Mouse (Mus musculus) erythroblast, embryonic 14.5 days (primary cell): ENCODE data around the gene Rin3. TPM values are rescaled to one million over a fixed set of nuclear protein-coding genes. Genes with fewer than 3 reads are reported as not detected.

Source experiments
- H3K27me3 ChIP-seq: 2 replicates; pipeline ENCODE4 v1.6.1; 2012; ENCODE audit warnings: inconsistent platforms; ENCODE audit not compliant: control insufficient read depth
- H3K36me3 ChIP-seq: 2 replicates; pipeline ENCODE4 v1.6.1; 2012; ENCODE audit warnings: mild to moderate bottlenecking, inconsistent platforms; ENCODE audit not compliant: control insufficient read depth
- H3K4me1 ChIP-seq: 2 replicates; pipeline ENCODE4 v1.6.1; 2012; ENCODE audit warnings: inconsistent platforms; ENCODE audit not compliant: control insufficient read depth
- H3K4me3 ChIP-seq: replicated peaks from 2 replicates; pipeline ENCODE3; 2012; ENCODE audit warnings: moderate library complexity, mild to moderate bottlenecking, inconsistent platforms
- H3K9me3 ChIP-seq: 2 replicates; pipeline ENCODE4 v1.6.1; 2012; ENCODE audit warnings: low read length, inconsistent platforms, mixed read lengths; ENCODE audit not compliant: control insufficient read depth
- GATA1 ChIP-seq: IDR thresholded peaks from 2 replicates; pipeline ENCODE4 v1.6.1; 2012; ENCODE audit warnings: low read length, inconsistent platforms, mixed read lengths
- TAL1 ChIP-seq: IDR thresholded peaks from 3 replicates; pipeline ENCODE4 v1.6.1; 2012; ENCODE audit warnings: low read length, inconsistent platforms, mixed read lengths
- polyA plus RNA-seq: library from polyadenylated mRNA; stranded (reverse); fragments of >175 nt; gene quantifications from 2 replicates; pipeline ENCODE4 v1.2.3, GENCODE M21; 2012

Gene Rin3
- polyA plus RNA-seq, 1 experiment = 0.44 TPM

- no peaks in the 10 kb centered on the region for H3K9me3 ChIP-seq
- no peaks in the 10 kb centered on the region for H3K27me3 ChIP-seq
- H3K36me3 ChIP-seq = peaks cover 32% of the 10 kb centered on the region
- H3K4me3 ChIP-seq = no peak overlapping the region
- peaks cover 73% of the 10 kb centered on the region for H3K4me1 ChIP-seq
- TF ChIP-seq GATA1 (no peak), TAL1 (no peak)
These were observed 140.8 kb downstream of the Rin3 start for GRCm38 (mm10) chr12:102423625-102424024.

GRCm38 (mm10) chr12:102424456-102424855 lies 141.6 kb downstream of the Rin3 start:
- H3K4me3 ChIP-seq = no peak overlapping the region
- no peaks in the 10 kb centered on the region for H3K27me3 ChIP-seq
- TF ChIP-seq GATA1 (no peak), TAL1 (no peak)
- H3K4me1 ChIP-seq = peaks cover 69% of the 10 kb centered on the region
- peaks cover 32% of the 10 kb centered on the region for H3K36me3 ChIP-seq
- no peaks in the 10 kb centered on the region for H3K9me3 ChIP-seq

- peaks cover 32% of the 10 kb centered on the region for H3K36me3 ChIP-seq
- H3K9me3 ChIP-seq = no peaks in the 10 kb centered on the region
- no peak overlapping the region for H3K4me3 ChIP-seq
- peaks cover 68% of the 10 kb centered on the region for H3K4me1 ChIP-seq
- TF ChIP-seq GATA1 (no peak), TAL1 (no peak)
- H3K27me3 ChIP-seq = no peaks in the 10 kb centered on the region
These were observed 142.3 kb downstream of the Rin3 start for GRCm38 (mm10) chr12:102425048-102425578.

- Histone ChIP-seq H3K4me3 (peak overlapping the region; percentile 48), H3K9me3 (no peaks in the 10 kb centered on the region), H3K27me3 (no peaks in the 10 kb centered on the region), H3K4me1 (peaks cover 67% of the 10 kb centered on the region), H3K36me3 (peaks cover 30% of the 10 kb centered on the region)
- TF ChIP-seq TAL1 (peak; percentile 84), GATA1 (peak; percentile 67)
These were observed 143.4 kb downstream of the Rin3 start for GRCm38 (mm10) chr12:102426285-102426684.

- no peak for TF ChIP-seq GATA1
- TF ChIP-seq TAL1 = no peak
- H3K36me3 ChIP-seq = peaks cover 30% of the 10 kb centered on the region
- peaks cover 67% of the 10 kb centered on the region for H3K4me1 ChIP-seq
- H3K27me3 ChIP-seq = no peaks in the 10 kb centered on the region
- peak overlapping the region; percentile 52 for H3K4me3 ChIP-seq
- H3K9me3 ChIP-seq = no peaks in the 10 kb centered on the region
These were observed 146.8 kb downstream of the Rin3 start for GRCm38 (mm10) chr12:102429656-102430055.

GRCm38 (mm10) chr12:102430228-102430627 lies 147.4 kb downstream of the Rin3 start:
- Histone ChIP-seq H3K4me1 (peaks cover 67% of the 10 kb centered on the region), H3K4me3 (peak overlapping the region; percentile 52), H3K27me3 (no peaks in the 10 kb centered on the region), H3K9me3 (no peaks in the 10 kb centered on the region), H3K36me3 (peaks cover 24% of the 10 kb centered on the region)
- TF ChIP-seq GATA1 = peak; percentile 58
- no peak for TF ChIP-seq TAL1

GRCm38 (mm10) chr12:102432238-102432637 lies 149.4 kb downstream of the Rin3 start:
- Histone ChIP-seq H3K4me1 (peaks cover 67% of the 10 kb centered on the region), H3K9me3 (no peaks in the 10 kb centered on the region), H3K36me3 (peaks cover 24% of the 10 kb centered on the region), H3K27me3 (no peaks in the 10 kb centered on the region), H3K4me3 (no peak overlapping the region)
- no peak for TF ChIP-seq TAL1
- no peak for TF ChIP-seq GATA1

GRCm38 (mm10) chr12:102434107-102434506 lies 151.3 kb downstream of the Rin3 start:
- H3K36me3 ChIP-seq = peaks cover 24% of the 10 kb centered on the region
- TF ChIP-seq GATA1 (no peak), TAL1 (no peak)
- H3K4me1 ChIP-seq = peaks cover 83% of the 10 kb centered on the region
- no peaks in the 10 kb centered on the region for H3K9me3 ChIP-seq
- peaks cover 2% of the 10 kb centered on the region; the same call in 1 of the 2 replicates for H3K27me3 ChIP-seq
- peak overlapping the region; percentile 3 for H3K4me3 ChIP-seq

- peak overlapping the region; percentile 88 for H3K4me3 ChIP-seq
- peaks cover 2% of the 10 kb centered on the region; the same call in 1 of the 2 replicates for H3K27me3 ChIP-seq
- peaks cover 82% of the 10 kb centered on the region for H3K4me1 ChIP-seq
These were observed 154.2 kb downstream of the Rin3 start for GRCm38 (mm10) chr12:102436939-102437526.

GRCm38 (mm10) chr12:102437952-102438351 lies 155.1 kb downstream of the Rin3 start:
- Histone ChIP-seq H3K36me3 (peaks cover 13% of the 10 kb centered on the region), H3K27me3 (peaks cover 2% of the 10 kb centered on the region; the same call in 1 of the 2 replicates), H3K4me1 (peaks cover 73% of the 10 kb centered on the region), H3K9me3 (no peaks in the 10 kb centered on the region), H3K4me3 (peak overlapping the region; percentile 88)
- TF ChIP-seq GATA1 (no peak), TAL1 (no peak)

More at GRCm38 (mm10) chr12:102436939-102437526, 154.2 kb downstream of the Rin3 start:
- Histone ChIP-seq H3K9me3 (no peaks in the 10 kb centered on the region), H3K36me3 (peaks cover 22% of the 10 kb centered on the region)
- TF ChIP-seq GATA1 = no peak
- no peak for TF ChIP-seq TAL1
